In genomic region chr4:125127305-125128084, GRCm38 (mm10) we compare ENCODE assay signal across 8 mouse cellular contexts. TPM values are rescaled to one million over a fixed set of nuclear protein-coding genes. Genes with fewer than 3 reads are reported as not detected.
DNase-seq lines count a peak whose midpoint lies in the region; ATAC-seq and TF ChIP-seq lines count a peak whose summit lies in the region.

Zc3h12a (minus strand) TSS chr4:125127840.

- H3K27ac ChIP-seq in liver, embryonic 12.5 days = peak within 1 kb of the TSS; percentile 76

- H3K9ac ChIP-seq in liver, embryonic 12.5 days = peak within 1 kb of the TSS; percentile 74

- no peaks in the 10 kb centered on the region for H3K36me3 ChIP-seq in liver, embryonic 12.5 days
- no peaks in the 10 kb centered on the region for H3K36me3 ChIP-seq in myocyte (ENCODE audit: control insufficient read depth, insufficient read depth)
- H3K36me3 ChIP-seq in splenic B cell, adult 2 months (ENCODE audit: control insufficient read depth, insufficient read depth, low read length, poor library complexity, severe bottlenecking) = peaks cover 19% of the 10 kb centered on the region

- no peaks in the 10 kb centered on the region for H3K27me3 ChIP-seq in liver, embryonic 12.5 days (replicated peaks)
- no peaks in the 10 kb centered on the region for H3K27me3 ChIP-seq in myocyte (ENCODE audit: control insufficient read depth, insufficient read depth, insufficient read length)
- H3K27me3 ChIP-seq in splenic B cell, adult 2 months (ENCODE audit: control insufficient read depth, insufficient read depth, low read length, poor library complexity, severe bottlenecking) = no peaks in the 10 kb centered on the region

- H3ac ChIP-seq in myocyte (ENCODE audit: control insufficient read depth, insufficient read length) = peak within 1 kb of the TSS; percentile 36

- H3K4me2 ChIP-seq in liver, embryonic 12.5 days = peak within 1 kb of the TSS; percentile 99
- peak within 1 kb of the TSS; percentile 99 for H3K4me2 ChIP-seq in myocyte (ENCODE audit: low read depth)

- peak within 1 kb of the TSS; percentile 74 for H3K4me3 ChIP-seq in liver, embryonic 12.5 days
- peak within 1 kb of the TSS; percentile 91 for H3K4me3 ChIP-seq in myocyte

- under 1% methylated on average over 62 of the region's 62 CpGs for WGBS in liver, embryonic 12.5 days (ENCODE audit: insufficient replicate concordance)

- no peaks in the 10 kb centered on the region for H3K9me3 ChIP-seq in liver, embryonic 12.5 days (replicated peaks)

- H3K79me2 ChIP-seq in myocyte (ENCODE audit: control insufficient read depth, insufficient read depth) = peaks cover 35% of the 10 kb centered on the region

- H3K4me1 ChIP-seq in liver, embryonic 12.5 days = peaks cover 67% of the 10 kb centered on the region

- peak; percentile 86 for ATAC-seq in liver, embryonic 12.5 days

- TF ChIP-seq POLR2A in myocyte (IDR thresholded peaks at IDR 0.05; ENCODE audit: insufficient read length, low read depth) = peak; percentile 81

- DNase-seq in 416B (ENCODE audit: low read depth) = peak; percentile 96
- peak; percentile 96 for DNase-seq in adrenal gland, adult 2 months
- DNase-seq in embryo, embryonic 9.5 days (ENCODE audit: extremely low spot score) = peak; percentile 89
- peak; percentile 93 for DNase-seq in heart, adult 18-20 months
- DNase-seq in kidney, adult 18-20 months = peak; percentile 92
- DNase-seq in splenic B cell, adult 2 months (ENCODE audit: low read depth, low spot score) = peak; percentile 98

TF ChIP-seq in myocyte, 11 proteins besides CTCF, POLR2A, EP300 and RAD21:
- no peak for TF ChIP-seq USF1 (IDR thresholded peaks at IDR 0.05; ENCODE audit: low read depth)
- TF ChIP-seq MAX (IDR thresholded peaks at IDR 0.05; ENCODE audit: low read depth) = no peak
- peak in 1 of 3 experiments; percentile 57 for TF ChIP-seq MYOG (IDR thresholded peaks at IDR 0.05; ENCODE audit: control insufficient read depth in 1 of 3, insufficient read depth in 1 of 3, insufficient read length in 2 of 3, low read depth in 2 of 3)
- TF ChIP-seq TCF3 (IDR thresholded peaks at IDR 0.05; ENCODE audit: insufficient read length, low read depth) = no peak
- TF ChIP-seq E2F4 (IDR thresholded peaks at IDR 0.05; ENCODE audit: insufficient read depth) = no peak
- TF ChIP-seq MYOD1 (IDR thresholded peaks at IDR 0.05; ENCODE audit: control insufficient read depth in 1 of 3, insufficient read length in 2 of 3, low read depth in 2 of 3) = peak in 2 of 3 experiments; percentile 32 to 67
- no peak for TF ChIP-seq REST (IDR thresholded peaks at IDR 0.05; ENCODE audit: insufficient read depth, insufficient read length)
- no peak for TF ChIP-seq TCF12 (IDR thresholded peaks at IDR 0.05; ENCODE audit: insufficient read depth, poor library complexity, severe bottlenecking)
- TF ChIP-seq SRF (IDR thresholded peaks at IDR 0.05; ENCODE audit: control insufficient read depth, insufficient read length, low read depth) = peak; percentile 23
- TF ChIP-seq CEBPB (IDR thresholded peaks at IDR 0.05; ENCODE audit: insufficient read depth, poor library complexity, severe bottlenecking) = no peak
- peak; percentile 86 for TF ChIP-seq POLR2AphosphoS2 (IDR thresholded peaks at IDR 0.05; ENCODE audit: insufficient read length, low read depth)
TF ChIP-seq in myocyte: peak in this region for 4.

RNA-seq across cellular contexts. Expression of gene Zc3h12a, which starts in this region (rescaled TPM):
- total RNA-seq in adrenal gland, adult 2 months (2021) = 1 to 10 TPM; 6.0 to 7.0 TPM
- 7.8 and 8.9 TPM in 2 replicates for polyA plus RNA-seq in adrenal gland, adult 2 months (2012; rRNA removed)
- total RNA-seq in heart, adult 18-20 months (2021) = 1 to 10 TPM; 4.0 to 4.1 TPM
- polyA plus RNA-seq in liver, embryonic 12.5 days (2016; fragmentation: Nextera tagmentation; extraction: Ambion mirVana) = 0.56 and 0.62 TPM in 2 replicates
- polyA plus RNA-seq in myocyte (2012; fragmentation: generic; extraction: Trizol) = 5.9 TPM

Comparison
In these comparisons a context has a peak if more than half of its experiments do, and no peak if none do; other contexts are left out.
1. Peak in every context shown above with its lines: DNase-seq, ATAC-seq, H3K4me3 ChIP-seq and H3K27ac ChIP-seq.
2. Peak in ATAC-seq, H3K4me3 ChIP-seq, H3K27ac ChIP-seq, H3K9ac ChIP-seq and H3K4me2 ChIP-seq in liver, embryonic 12.5 days; RNA of the gene not detected or under 1 TPM.